Mouse (Mus musculus): ENCODE results near the gene Bcar3. TPM values are rescaled to one million over a fixed set of nuclear protein-coding genes. Genes with fewer than 3 reads are reported as not detected.

Gene Bcar3
- polyA plus RNA-seq, 1 experiment = not detected

- TF ChIP-seq GATA1 (IDR thresholded peaks at IDR 0.05; ENCODE audit: low read length) = no peak
These were observed 141.3 kb downstream of the Bcar3 start for GRCm38 (mm10) chr3:122434983-122435935.

GRCm38 (mm10) chr3:122438143-122438825 lies 144.3 kb downstream of the Bcar3 start:
- TF ChIP-seq GATA1 (IDR thresholded peaks at IDR 0.05; ENCODE audit: low read length) = no peak

GRCm38 (mm10) chr3:122445696-122446095 lies 151.8 kb downstream of the Bcar3 start:
- TF ChIP-seq GATA1 (IDR thresholded peaks at IDR 0.05; ENCODE audit: low read length) = no peak

- TF ChIP-seq GATA1 (IDR thresholded peaks at IDR 0.05; ENCODE audit: low read length) = no peak
These were observed 152.7 kb downstream of the Bcar3 start for GRCm38 (mm10) chr3:122446678-122447077.

- no peak for TF ChIP-seq GATA1 (IDR thresholded peaks at IDR 0.05; ENCODE audit: low read length)
These were observed 154.3 kb downstream of the Bcar3 start for GRCm38 (mm10) chr3:122448196-122448595.

- TF ChIP-seq GATA1 (IDR thresholded peaks at IDR 0.05; ENCODE audit: low read length) = no peak
These were observed 156.1 kb downstream of the Bcar3 start for GRCm38 (mm10) chr3:122450041-122450440.

GRCm38 (mm10) chr3:122453875-122454274 lies 159.9 kb downstream of the Bcar3 start:
- TF ChIP-seq GATA1 (IDR thresholded peaks at IDR 0.05; ENCODE audit: low read length) = no peak

- TF ChIP-seq GATA1 (IDR thresholded peaks at IDR 0.05; ENCODE audit: low read length) = no peak
These were observed 162.2 kb downstream of the Bcar3 start for GRCm38 (mm10) chr3:122456156-122456555.

GRCm38 (mm10) chr3:122456807-122457206 lies 162.9 kb downstream of the Bcar3 start:
- TF ChIP-seq GATA1 (IDR thresholded peaks at IDR 0.05; ENCODE audit: low read length) = no peak

- no peak for TF ChIP-seq GATA1 (IDR thresholded peaks at IDR 0.05; ENCODE audit: low read length)
These were observed 163.8 kb downstream of the Bcar3 start for GRCm38 (mm10) chr3:122457723-122458122.

- no peak for TF ChIP-seq GATA1 (IDR thresholded peaks at IDR 0.05; ENCODE audit: low read length)
These were observed 164.8 kb downstream of the Bcar3 start for GRCm38 (mm10) chr3:122458743-122459142.

- no peak for TF ChIP-seq GATA1 (IDR thresholded peaks at IDR 0.05; ENCODE audit: low read length)
These were observed 167.0 kb downstream of the Bcar3 start for GRCm38 (mm10) chr3:122460848-122461511.

GRCm38 (mm10) chr3:122461512-122461881 lies 167.6 kb downstream of the Bcar3 start:
- TF ChIP-seq GATA1 (IDR thresholded peaks at IDR 0.05; ENCODE audit: low read length) = no peak

GRCm38 (mm10) chr3:122461932-122462871 lies 168.3 kb downstream of the Bcar3 start:
- TF ChIP-seq GATA1 (IDR thresholded peaks at IDR 0.05; ENCODE audit: low read length) = no peak

GRCm38 (mm10) chr3:122463166-122463565 lies 169.2 kb downstream of the Bcar3 start:
- TF ChIP-seq GATA1 (IDR thresholded peaks at IDR 0.05; ENCODE audit: low read length) = no peak
